Mouse (Mus musculus): ENCODE results near the gene Ywhag.

Ywhag gene

DNA sequence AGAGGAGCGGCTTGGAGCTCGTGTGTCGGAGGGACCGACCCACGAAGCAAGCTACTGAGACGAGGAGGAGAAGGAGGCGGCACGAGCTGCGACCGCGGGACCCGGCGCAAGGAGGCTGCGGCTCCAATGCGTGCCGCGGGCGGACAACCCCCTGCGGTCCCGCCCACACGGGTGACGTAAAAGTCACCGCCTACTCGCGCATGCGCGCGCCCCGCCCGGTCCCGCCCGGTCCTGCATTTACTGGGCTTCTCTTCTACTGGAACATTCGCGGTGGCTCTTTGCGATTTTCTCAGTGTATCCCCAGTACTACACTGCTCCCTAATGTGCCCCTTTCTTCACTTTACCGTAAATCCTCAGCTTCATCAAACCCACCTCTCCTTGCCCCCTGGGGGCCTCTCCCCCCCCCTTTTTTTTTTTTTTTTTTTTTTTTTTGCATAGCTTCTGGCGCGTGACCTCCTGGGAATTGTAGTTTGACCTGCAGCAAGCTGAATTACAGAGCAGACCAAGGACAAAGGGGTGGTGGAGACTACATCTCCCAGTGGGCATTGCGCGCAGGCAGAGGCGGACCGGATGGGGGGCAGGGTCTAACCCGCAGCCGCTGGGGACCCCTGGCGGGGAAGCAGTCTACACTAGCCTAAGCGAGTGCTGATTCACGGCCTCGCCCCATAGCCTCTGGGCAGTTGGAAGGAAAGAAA is at the start of gene Ywhag:
Ywhag (minus strand) TSS at position 136 of the 695 bp plus-strand sequence.
- peak; percentile 96 for DNase-seq (ENCODE audit: low spot score in 2 of 2)

DNA sequence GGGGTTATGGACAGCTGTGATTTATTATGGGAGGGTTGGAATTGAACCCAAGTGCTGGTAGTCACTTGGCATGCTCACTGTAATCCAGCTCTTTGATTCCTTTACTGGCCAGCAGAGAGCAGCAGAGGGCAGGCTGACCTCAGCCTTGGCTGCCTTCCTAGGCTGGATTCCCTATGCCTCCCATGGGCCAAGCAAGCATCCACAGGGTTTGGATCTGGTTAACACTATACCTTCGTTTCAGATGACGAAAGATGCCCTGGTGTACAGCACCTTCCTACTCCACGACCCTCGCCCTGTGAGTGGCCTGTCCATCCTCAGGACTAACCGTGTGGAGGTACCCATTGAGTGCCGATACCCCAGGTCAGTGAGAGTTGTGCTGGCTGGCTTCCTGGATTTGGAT is 48.0 kb upstream of the Ywhag start:
- peak; percentile 34 to 56 for DNase-seq (ENCODE audit: low spot score in 2 of 2)

DNA sequence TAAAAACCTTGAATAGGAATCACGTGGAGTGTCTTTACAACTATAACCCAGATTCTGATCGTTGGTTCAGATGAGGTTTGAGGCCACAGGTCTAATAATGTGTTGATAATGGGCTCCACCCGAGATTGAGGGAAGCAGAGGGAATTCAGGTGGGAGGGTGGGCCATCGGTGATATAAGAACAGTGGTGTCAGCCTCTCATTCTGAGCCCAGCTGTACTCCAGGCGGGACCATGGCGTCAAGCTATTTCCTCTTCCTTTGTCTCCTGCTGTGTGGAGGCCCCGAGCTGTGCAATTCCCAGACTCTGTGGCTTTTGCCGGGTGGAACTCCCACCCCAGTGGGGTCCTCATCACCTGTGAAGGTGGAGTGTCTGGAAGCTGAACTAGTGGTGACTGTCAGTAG is 45.5 kb upstream of the Ywhag start, which contains the start of gene Zp3:
Zp3 (plus strand) TSS at position 196 of the 400 bp plus-strand sequence.
- DNase-seq (ENCODE audit: low spot score in 2 of 2): no peak

DNA sequence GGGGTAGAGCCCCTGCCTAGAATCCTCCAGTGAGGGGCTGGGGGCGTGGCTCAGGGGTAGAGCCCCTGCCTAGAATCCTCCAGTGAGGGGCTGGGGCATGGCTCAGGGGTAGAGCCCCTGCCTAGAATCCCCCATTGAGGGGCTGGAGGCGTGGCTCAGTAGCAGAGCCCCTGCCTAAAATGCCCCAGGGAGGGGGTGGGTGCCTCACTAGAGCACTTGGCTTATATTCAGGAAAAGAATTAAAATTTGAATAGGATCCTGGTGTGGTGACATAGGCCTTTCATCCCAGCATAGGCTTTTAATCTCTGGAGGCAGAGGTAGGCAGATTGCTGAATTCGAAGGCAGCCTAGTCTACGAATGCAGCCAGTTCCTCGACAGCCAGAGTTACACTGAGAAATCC is 45.0 kb upstream of the Ywhag start:
- no peak for DNase-seq (ENCODE audit: low spot score in 2 of 2)

DNA sequence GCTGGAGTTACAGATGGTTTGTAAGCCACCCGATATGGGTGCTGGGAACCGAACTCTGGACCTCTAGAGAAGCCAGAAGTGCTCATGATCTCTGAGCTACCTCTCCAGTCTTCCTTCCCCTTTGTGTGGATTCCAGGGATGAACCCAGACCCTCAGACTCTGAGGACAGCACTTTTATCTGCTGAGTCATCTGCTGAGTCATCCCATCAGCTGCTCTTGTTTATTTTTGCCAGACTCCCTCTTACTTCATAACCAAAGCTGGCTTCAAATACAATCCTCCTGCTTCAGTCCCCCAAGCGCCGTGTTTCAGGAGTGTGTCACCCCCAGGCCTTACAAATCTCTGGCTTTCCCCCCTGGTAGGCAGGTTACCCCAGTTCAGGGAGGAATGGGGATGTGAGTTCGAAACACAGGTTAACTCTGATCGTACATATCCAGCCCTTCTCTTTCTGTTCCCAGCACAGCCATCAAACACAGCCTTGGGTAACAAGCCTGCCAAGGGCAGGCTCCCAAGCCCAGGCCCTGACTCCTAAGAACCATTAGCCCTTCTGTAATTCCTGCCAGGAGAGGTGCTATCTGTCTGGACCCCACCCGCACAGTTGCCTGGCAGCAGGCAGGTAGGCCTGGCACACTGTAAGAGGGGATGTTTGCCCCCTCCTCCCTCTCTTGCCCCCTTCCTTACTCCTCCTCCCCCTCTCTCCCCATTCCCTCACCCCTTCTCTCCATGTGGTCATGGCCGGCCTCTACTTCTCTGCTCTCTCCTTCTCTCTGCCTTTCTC is 41.7 kb upstream of the Ywhag start:
- peak in 1 of 2 experiments; percentile 20 for DNase-seq (ENCODE audit: low spot score in 2 of 2)

DNA sequence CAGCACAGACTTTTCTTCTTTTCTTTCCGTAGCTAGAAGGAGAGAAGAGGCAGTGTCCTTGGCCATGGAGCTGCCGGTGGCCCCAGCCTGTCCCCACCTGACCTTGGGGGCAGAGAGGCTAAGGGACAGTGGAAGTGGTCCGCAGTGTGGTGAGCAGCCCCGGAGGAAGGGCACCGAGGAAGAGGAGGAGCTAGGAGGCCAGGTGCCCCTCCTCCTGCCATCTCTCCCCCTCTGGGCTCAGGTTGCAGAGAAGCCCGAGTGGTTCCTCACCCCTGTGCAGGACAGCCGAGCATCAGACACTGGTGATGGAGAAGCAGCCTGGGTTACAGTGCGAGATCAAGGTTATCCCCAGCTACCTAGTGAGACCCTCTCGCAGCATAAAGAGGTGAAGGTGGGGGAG is 39.9 kb upstream of the Ywhag start, which contains the start of gene Ssc4d:
Ssc4d (minus strand) TSS at position 167 of the 400 bp plus-strand sequence.
- no peak for DNase-seq (ENCODE audit: low spot score in 2 of 2)

DNA sequence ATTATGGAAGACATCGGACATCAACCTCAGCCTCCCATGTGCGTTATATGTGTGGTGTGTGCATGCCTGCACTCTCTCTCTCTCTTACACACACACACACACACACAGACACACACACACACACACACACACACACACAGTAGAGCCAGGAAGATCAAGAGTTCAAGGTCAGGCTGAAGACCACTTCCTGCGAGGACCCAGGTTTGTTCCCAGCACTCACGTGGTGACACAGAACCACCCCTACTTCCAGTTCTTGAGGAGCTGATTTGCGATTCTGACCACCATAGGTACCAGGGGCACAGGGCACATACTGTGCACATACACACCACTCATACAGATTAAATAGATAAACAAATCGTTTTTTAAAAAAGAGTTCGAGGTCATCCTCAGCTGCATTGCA is 37.5 kb upstream of the Ywhag start:
- DNase-seq (ENCODE audit: low spot score in 2 of 2): no peak

DNA sequence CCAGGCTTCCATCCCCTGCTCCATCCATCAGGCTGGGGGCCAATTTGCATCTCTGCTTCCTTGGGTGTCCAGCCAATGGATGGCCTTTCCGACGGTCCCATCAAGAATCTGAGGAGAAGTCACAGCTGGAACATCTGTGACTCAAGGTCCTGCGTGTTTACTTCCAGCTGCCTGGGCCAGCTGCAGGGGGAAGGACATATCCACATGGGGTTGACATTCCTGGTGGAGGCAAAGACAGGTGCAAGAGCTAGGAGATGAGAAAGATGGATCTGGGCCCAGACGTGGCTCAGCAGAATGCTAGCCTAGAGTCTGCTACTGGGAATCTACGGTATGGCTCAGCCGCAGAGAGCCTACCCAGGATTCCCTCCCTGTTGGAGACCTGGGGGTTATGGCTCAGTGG is 35.8 kb upstream of the Ywhag start:
- DNase-seq (ENCODE audit: low spot score in 2 of 2): no peak

DNA sequence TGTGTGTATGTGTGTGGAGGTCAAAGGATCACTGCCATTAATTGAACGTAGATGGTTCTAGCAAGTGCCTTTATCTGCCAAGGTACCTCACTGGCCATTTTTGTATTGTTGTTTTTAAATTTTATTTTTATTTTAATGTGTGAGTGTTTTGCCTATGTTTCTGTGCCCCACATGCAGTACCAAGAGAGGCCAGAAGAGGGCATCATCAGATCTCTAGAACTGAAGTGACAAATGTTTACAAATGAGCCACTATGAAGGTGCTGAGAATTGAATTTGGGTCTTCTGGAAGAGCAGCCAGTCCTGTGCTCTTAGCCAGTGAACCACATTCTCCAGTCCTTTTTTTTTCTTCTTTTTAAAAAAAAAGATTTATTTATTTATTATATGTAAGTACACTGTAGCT is 34.4 kb upstream of the Ywhag start:
- DNase-seq (ENCODE audit: low spot score in 2 of 2): peak in 1 of 2 experiments; percentile 38

DNA sequence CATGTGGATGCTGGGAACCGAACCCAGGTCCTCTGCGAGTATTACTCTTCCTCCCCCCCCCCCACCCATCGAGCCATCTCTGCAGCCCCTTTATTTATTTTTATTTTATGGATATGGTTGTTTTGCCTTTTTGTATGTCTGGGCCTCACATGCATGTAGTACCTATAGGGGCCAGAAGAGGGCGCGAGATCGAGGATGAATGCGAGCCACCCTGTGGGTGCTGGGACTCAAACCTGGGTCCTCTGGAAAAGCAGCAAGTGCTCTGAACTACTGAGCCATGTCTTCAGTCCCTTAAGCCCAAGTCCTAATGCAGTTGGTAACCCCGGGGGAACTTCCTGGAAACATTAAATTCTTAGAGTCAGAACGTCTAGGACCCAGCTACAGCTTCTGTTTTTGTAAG is 32.5 kb upstream of the Ywhag start:
- no peak for DNase-seq (ENCODE audit: low spot score in 2 of 2)

DNA sequence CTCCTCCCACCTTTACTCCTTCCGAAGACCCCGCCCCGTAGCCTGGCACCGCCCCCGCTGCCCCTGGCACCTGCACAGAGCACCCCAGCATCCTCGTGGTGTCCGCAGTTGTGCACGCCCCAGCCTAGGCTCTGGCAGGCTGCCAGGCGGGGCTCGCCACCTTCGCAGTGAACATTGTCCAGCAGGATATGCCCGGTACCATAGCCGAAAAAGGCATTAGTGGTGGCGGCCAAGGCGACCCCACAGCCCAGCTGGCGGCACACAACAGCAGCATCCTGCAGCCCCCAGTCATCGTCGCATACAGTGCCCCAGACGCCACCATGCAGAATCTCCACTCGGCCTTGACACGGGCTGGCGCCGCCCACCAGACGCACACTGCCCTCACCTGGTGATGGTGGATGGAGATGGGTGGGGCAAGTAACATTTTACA is 31.1 kb upstream of the Ywhag start:
- DNase-seq (ENCODE audit: low spot score in 2 of 2): no peak

DNA sequence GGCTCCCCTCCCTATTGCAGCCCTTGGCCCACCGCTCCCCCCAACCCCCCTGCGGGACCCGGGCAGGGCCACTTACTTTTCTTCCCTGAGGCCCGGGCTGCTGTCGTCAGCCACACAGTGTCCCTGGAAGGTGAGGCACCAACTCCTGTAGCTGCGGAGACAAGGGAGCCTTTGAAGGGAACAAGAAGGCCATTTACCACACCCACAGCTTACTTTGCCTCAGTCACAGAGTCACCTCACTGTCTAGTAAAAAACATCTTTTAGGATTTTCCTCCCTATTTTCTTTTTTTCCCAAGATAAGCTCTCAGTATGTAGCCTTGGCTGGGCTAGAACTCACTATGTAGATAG is 28.8 kb upstream of the Ywhag start:
- DNase-seq (ENCODE audit: low spot score in 2 of 2): no peak

DNA sequence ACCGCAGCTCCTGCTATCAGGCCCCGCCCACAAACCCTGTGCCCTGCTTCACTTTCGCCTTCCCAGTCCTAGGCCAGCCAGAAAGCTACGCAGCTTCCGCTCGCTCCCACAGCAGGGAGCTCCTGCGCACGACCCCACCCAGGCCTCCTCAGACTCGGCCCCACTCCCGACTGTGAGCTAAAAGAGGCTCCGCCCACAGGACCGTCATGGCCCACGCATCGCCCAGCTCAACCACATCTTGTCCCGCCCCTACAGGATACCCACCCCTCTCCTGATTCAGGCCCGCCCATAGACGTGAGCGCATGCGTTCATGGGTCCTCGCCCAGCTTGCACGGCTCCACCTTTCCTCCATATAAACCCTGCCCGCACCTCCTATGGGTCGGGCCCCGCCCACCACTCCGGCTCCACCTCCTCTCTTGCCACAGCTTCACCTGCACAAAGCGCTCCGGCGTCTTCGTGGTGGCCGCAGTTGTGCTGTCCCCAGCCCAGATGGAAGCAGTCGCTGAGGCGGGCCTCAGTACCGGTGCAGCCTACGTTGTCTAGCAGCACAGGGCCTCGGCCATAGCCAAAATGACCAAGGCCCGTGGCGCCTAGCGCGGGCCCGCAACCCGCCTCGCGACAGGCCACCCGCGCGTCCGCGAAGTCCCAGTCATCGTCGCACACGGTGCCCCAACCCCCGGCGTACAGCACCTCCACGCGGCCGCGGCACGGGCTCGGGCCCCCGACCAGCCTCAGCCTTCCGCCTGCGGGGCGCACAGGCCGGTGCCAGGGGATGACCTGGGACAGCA is 28.3 kb upstream of the Ywhag start:
- DNase-seq (ENCODE audit: low spot score in 2 of 2): peak; percentile 95 to 97

DNA sequence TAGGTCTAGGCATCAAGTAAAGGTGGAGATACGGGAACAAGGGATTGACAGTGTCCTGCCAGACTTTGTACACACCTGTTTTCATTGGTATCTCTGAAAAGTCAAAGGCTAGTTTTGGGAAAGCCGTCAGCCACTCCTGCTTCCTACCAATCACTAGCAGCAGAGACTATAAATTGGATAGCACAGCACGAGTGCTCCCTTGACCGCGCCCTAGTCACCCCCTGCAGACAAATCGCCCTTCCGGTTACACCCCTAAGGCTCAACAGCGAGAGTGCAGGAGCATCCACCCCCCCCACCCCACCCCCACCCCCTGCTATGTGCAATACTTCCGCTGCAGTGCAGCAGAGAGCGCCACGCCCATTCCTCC is 27.7 kb upstream of the Ywhag start:
- no peak for DNase-seq (ENCODE audit: low spot score in 2 of 2)

DNA sequence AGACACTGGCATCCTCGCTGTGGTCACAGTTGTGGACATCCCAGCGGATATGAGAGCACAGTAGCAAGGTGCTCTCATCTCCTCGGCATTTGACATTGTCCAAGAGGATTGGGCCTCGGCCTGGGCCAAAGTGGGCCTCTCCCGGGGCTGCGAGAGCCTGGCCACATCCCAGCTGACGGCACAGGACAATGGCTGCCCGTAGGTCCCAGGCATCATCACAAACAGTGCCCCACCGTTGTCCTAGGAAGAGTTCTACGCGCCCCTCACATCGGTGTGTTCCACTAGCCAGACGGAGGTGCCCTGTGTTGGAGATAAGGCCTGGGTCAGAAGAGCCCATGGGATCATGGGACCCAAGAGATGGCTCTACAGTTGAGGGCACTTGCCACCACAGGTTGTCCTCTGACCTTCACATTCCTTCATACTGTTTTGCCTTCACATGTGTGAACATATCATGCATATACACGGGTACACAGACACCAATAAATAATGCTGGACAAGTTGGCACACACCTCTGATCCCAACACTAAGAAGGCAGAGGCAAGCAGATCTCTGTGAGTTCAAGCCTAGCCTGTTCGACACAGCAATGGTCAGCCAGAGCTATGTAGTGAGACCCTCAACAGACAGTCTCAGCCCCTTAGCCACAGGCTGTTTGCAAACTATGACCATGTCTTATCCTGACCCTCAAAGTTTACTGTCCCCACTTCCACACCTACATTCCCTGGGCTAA is 26.7 kb upstream of the Ywhag start:
- no peak for DNase-seq (ENCODE audit: low spot score in 2 of 2)

DNA sequence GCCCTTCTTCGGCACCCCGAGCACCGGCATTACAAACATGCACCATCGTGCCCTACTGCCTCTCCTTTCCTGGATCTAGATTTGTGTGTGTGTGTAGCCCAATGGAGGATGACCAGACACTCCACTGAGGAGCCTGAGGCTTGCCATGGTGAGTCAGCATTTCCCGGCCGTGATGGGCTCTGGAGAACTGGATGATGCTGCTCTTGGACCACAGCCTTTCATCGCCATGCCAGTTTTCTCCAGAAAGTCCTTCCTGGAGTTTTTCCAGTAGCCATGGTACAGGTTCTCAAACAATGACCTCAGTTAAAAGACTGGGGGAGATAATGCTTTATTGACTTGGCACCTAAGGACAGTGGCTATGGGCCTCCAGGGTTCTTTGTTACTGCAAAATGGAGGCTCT is 25.5 kb upstream of the Ywhag start:
- no peak for DNase-seq (ENCODE audit: low spot score in 2 of 2)

DNA sequence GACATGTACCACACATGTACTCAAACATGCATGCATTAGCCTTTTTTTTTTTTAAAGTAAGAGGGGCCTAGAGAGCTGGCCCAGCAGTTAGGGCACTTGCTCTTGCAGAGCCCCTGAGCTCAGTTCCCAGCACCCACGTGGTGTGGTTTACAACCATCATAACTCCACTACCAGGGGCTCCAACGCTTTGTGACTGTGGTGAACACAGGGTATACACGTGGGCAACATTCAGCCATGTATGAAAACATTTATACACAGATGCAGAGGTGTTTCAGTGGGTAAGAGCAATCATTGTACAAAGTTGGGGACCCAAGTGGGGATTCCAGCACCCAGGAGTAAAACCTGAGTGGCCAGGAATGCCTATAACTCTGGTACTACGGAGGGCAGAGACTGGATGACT is 24.0 kb upstream of the Ywhag start:
- no peak for DNase-seq (ENCODE audit: low spot score in 2 of 2)

DNA sequence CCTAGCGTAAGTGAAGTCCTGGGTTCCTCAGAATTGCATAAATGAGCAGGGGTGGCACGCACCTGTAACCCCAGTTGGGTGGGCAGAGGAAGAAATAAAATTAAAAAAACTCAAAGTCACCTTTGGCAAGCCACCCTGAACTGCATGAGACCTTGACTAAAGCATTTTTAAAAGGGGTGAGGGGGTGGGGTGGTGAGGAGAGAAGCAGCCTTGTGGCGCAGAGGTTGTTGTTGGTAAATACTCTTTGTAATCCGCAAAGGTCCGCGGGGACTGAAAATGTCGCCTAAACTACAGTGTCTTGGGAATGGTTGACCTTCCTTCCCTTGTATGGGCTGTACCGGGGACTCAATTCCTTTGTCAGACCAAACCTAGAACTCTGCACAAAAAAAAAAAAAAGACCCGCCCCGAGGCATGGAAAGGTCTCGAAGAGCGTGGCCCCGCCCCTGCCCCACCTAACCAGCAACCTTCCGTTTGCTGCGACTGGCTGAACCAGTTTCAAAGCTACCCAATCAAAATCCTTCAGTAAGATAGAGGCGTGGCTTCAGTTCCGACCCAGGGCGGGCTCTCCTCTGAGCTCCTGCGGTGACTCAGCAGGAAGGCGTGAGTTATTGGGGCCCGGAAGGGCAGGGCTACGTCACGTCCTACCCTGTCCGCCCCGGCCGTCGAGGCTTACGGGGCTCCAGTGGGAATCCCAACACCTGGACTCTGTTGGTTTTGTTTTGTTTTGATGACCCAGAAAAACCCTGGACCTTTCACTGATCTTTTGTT is 23.0 kb upstream of the Ywhag start:
- DNase-seq (ENCODE audit: low spot score in 2 of 2): peak; percentile 91

DNA sequence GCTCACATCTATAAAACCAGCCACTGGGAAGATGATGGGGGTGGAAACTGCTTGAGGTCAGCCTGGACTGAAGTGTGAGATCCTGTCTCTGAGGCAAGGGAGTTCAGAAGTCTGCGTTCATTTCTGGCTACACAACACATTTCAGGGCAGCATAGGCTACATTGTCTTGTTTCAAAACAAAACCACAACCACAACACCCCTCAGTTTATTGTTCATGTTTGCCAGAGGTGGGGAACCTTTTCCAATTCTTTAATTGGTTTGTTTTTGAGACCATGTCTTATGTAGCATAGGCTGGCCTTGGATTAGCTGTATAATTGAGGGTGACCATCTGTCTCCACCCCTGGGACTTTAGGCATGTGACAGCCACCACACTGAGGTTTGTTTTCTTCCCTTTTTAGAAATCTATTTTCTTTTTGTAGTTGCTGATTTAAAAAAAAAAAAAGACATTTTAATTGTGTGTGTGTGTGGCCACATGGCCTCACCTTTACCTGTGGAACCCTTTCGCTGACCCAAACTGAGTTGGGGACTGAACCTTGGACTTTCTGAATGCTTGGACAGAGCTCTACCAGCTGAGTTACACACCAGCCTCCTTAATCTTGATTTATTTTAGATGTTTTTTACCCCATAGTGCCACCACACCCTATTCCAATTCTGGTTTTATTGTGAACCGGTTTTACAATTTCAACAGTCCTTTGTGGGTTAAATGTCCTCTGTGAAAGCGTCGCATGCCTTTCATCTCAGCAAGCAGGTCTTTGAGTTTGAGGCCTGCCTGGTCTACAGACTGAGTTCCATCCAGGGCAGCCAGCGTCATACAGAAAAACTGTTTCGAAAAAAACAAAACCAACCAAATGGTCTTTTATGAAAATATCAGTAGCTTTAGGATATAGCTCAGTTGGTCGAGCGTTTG is 22.1 kb upstream of the Ywhag start:
- no peak for DNase-seq (ENCODE audit: low spot score in 2 of 2)

DNA sequence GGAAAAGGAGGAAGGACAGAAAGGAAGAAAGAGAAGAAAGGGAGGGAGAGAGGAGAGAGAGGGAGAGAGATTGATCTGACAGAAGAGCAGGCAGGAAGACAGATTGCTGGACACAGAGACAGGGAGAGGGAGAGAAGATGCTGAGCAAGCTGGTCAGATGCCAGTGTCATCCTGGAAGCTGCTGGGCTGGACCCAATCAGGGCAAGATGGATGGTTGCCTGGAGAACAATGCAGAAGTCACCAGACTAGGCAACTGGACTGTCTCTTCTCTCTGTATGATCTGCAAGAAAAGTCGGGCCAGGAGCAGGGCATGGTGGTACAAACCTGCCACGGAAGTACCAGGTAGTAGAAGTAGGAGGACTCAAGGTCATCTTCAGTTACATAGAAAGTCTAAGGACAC is 18.4 kb upstream of the Ywhag start:
- no peak for DNase-seq (ENCODE audit: low spot score in 2 of 2)

Measured in right cerebral cortex, adult 2 months (tissue).